Mouse (Mus musculus): ENCODE results near the gene Lrrk2. TPM values are rescaled to one million over a fixed set of nuclear protein-coding genes. Genes with fewer than 3 reads are reported as not detected.

The Lrrk2 gene
- total RNA-seq (2021) = 10 to 100 TPM; 15.0 to 18.0 TPM

- peak; percentile 56 to 59 for DNase-seq (ENCODE audit: extremely low spot score in 1 of 2, low spot score in 1 of 2)
These were observed at the start of gene Lrrk2 for GRCm38 (mm10) chr15:91672645-91673568. TSS of gene Lrrk2 (plus strand) at chr15:91673175.

- DNase-seq (ENCODE audit: extremely low spot score in 1 of 2, low spot score in 1 of 2) = no peak
These were observed 48.5 kb upstream of the Lrrk2 start for GRCm38 (mm10) chr15:91624475-91624874.

- DNase-seq (ENCODE audit: extremely low spot score in 1 of 2, low spot score in 1 of 2) = no peak
These were observed 43.8 kb upstream of the Lrrk2 start for GRCm38 (mm10) chr15:91629137-91629536.

- no peak for DNase-seq (ENCODE audit: extremely low spot score in 1 of 2, low spot score in 1 of 2)
These were observed 40.5 kb upstream of the Lrrk2 start for GRCm38 (mm10) chr15:91632473-91632872.

- DNase-seq (ENCODE audit: extremely low spot score in 1 of 2, low spot score in 1 of 2) = no peak
These were observed 39.9 kb upstream of the Lrrk2 start for GRCm38 (mm10) chr15:91633051-91633450.

- no peak for DNase-seq (ENCODE audit: extremely low spot score in 1 of 2, low spot score in 1 of 2)
These were observed 39.2 kb upstream of the Lrrk2 start for GRCm38 (mm10) chr15:91633806-91634205.

- no peak for DNase-seq (ENCODE audit: extremely low spot score in 1 of 2, low spot score in 1 of 2)
These were observed 38.7 kb upstream of the Lrrk2 start for GRCm38 (mm10) chr15:91634236-91634635.

GRCm38 (mm10) chr15:91641631-91642030, 31.3 kb upstream of the Lrrk2 start:
- no peak for DNase-seq (ENCODE audit: extremely low spot score in 1 of 2, low spot score in 1 of 2)

GRCm38 (mm10) chr15:91642682-91643306, 30.2 kb upstream of the Lrrk2 start:
- DNase-seq (ENCODE audit: extremely low spot score in 1 of 2, low spot score in 1 of 2) = no peak

GRCm38 (mm10) chr15:91643632-91644348, 29.2 kb upstream of the Lrrk2 start:
- no peak for DNase-seq (ENCODE audit: extremely low spot score in 1 of 2, low spot score in 1 of 2)

GRCm38 (mm10) chr15:91650270-91650669, 22.7 kb upstream of the Lrrk2 start:
- no peak for DNase-seq (ENCODE audit: extremely low spot score in 1 of 2, low spot score in 1 of 2)

- DNase-seq (ENCODE audit: extremely low spot score in 1 of 2, low spot score in 1 of 2) = no peak
These were observed 21.5 kb upstream of the Lrrk2 start for GRCm38 (mm10) chr15:91651493-91651892.

GRCm38 (mm10) chr15:91658227-91658626, 14.7 kb upstream of the Lrrk2 start:
- DNase-seq (ENCODE audit: extremely low spot score in 1 of 2, low spot score in 1 of 2) = no peak

GRCm38 (mm10) chr15:91660277-91661078, 12.5 kb upstream of the Lrrk2 start:
- DNase-seq (ENCODE audit: extremely low spot score in 1 of 2, low spot score in 1 of 2) = no peak

GRCm38 (mm10) chr15:91661079-91661369, 12.0 kb upstream of the Lrrk2 start:
- no peak for DNase-seq (ENCODE audit: extremely low spot score in 1 of 2, low spot score in 1 of 2)

- DNase-seq (ENCODE audit: extremely low spot score in 1 of 2, low spot score in 1 of 2) = no peak
These were observed 8.3 kb upstream of the Lrrk2 start for GRCm38 (mm10) chr15:91664586-91665132.

GRCm38 (mm10) chr15:91665530-91665929, 7.4 kb upstream of the Lrrk2 start:
- DNase-seq (ENCODE audit: extremely low spot score in 1 of 2, low spot score in 1 of 2) = no peak

- no peak for DNase-seq (ENCODE audit: extremely low spot score in 1 of 2, low spot score in 1 of 2)
These were observed 1.8 kb upstream of the Lrrk2 start for GRCm38 (mm10) chr15:91671216-91671615.

- DNase-seq (ENCODE audit: extremely low spot score in 1 of 2, low spot score in 1 of 2) = no peak
These were observed 988 bp upstream of the Lrrk2 start for GRCm38 (mm10) chr15:91671987-91672386.

- DNase-seq (ENCODE audit: extremely low spot score in 1 of 2, low spot score in 1 of 2) = no peak
These were observed 562 bp downstream of the Lrrk2 start for GRCm38 (mm10) chr15:91673569-91673905.

Measured in layer of hippocampus, postnatal 25 days (tissue).